Mouse (Mus musculus): Measurements from ENCODE around the gene Cfap52. TPM values are rescaled to one million over a fixed set of nuclear protein-coding genes. Genes with fewer than 3 reads are reported as not detected.

The Cfap52 gene
- 0.02 TPM in 1 of 2 replicates, not detected in the other for polyA plus RNA-seq (2012; rRNA removed)

DNA sequence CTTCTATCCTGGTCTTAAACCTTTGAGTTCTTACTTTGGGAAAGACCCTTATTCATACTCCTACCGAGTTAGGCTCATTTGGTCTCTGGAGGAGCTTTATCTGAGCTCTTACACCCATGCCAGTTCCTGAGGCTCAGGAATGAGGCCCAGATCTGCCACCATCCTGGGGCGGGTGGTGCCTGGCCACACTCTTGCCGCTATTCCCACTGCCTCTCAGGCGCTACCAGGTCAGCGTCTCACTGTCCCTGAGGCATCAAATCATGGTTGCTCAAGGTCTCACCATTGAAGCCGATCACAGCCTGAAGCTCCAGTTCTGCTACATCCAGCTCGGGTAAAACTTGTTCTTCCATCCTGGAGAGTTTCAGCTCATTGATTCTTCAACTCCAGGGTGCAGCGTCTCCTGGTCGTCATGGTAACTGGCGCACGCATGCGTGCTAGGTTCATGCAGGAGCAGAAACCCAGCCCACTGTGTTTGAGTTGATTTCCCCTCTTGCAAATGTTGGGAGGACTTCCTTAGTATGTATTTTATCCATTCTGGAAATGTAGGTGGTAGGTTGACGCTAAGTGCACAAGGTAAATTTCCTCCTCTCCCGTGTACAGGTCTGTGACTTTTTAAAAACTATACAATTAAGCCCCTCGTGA lies at the start of gene Cfap52:
Gene Cfap52, minus strand, starts transcription at position 410 of the 642 bp plus-strand sequence.

DNA sequence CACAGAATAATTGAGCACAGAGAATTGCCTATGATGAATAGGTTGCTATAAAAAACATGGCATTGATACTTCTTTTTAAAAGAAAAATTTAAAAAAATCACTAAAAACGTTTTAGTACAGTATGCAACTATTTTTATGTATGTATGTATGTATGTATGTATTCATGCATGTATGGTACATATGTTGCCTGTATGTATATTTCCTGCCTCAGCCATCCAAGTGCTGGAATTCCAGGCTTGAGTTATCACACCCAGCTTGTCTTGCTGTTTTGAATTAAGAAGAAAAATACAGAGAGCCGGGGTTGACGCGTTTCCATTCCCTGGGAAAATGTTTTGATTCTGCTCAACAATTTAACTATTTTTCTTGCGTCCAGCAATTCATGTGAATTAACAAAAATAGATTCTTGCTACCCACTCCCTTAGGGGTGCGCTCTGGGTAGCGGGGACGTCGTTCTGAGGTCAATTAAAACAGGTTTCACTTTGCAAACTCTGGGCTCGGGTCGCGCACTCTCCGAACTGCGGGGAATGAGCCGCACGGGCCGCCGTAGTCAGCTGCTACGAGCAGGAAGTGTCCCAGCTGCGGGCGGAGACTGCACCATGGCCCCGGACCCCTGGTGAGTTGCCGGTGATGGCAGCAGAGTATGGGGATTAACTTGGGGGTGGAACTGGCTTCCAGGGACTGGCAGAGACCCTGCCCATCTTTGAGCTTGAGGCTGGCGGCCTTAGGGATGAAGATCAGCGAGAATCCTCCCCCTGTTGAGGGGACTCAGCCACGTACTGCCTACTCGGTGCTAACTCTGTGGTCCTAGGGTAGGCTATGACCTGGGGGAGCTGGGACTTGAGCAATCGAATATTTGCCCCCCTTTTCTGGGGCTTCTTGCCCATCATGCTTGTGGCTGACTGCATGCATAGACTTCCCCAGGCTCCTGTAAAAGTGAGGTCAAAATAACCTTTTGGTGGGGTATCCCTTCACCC lies 741 bp upstream of the Cfap52 start, which contains the start of gene Stx8:
Gene Stx8, plus strand, starts transcription at position 289 of the 974 bp plus-strand sequence.

DNA sequence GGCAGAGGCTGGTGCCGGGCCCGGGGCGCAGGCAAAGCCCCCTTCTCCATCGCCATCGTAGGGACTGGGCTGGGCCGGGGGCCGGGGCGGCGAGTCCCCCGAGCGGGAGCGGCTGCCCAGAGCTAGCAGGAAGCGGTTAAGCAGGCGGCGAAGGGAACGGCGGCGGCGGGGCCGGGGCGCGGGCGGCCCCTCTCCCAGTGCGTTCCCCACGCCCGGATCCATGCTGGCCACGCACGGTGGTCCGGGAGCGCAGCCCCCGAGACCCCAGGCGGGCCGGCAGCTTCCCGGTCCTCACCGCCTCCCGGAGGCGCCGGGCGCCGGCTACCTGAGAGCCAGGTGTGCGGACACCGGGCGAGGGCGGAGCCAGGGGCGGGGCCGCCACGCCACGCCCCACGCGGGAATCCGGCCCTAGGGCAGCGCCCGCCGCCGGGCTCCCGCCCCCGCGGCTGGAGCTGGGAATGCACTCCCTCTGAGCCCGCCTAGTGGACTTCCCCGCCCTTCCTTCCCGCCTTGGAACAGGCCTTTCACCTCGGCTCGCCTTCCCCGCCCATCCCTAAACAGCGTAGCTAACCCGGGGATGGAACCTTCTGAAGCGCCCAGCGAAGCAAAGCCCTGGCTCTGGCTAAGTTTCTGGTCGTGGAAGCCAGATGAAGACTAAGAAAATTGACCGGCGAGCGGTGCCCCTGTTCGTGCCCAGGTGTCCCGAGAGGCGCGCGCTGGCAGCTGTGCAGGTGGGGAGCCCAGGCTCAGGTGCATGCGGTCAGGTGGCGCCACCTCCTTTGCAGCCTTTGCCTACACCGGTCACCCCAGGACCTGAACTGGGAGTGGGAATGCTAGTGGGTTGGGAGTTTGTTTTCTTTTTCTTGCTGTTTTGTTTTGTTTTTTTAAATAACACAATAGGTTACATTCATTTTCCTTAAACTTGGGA lies 43.4 kb downstream of the Cfap52 start, which contains the start of gene Usp43:
Gene Usp43, minus strand, starts transcription at position 327 of the 928 bp plus-strand sequence.

Other genes with a start within 250 kb of the Cfap52 start
- gene Glp2r, start 194.5 kb downstream of the Cfap52 start, polyA plus RNA-seq (2012; rRNA removed), result 0.17 and 0.21 TPM in 2 replicates
- gene Gsg1l2, start 191.0 kb downstream of the Cfap52 start, polyA plus RNA-seq (2012; rRNA removed), result not detected in 2 replicates
- gene Dhrs7c, start 167.5 kb downstream of the Cfap52 start, polyA plus RNA-seq (2012; rRNA removed), result 0.33 TPM in 1 of 2 replicates, not detected in the other
- gene Usp43, start 43.5 kb downstream of the Cfap52 start, polyA plus RNA-seq (2012; rRNA removed), result 0.02 and 0.05 TPM in 2 replicates
- 9.1 and 9.9 TPM in 2 replicates for gene Stx8, start 542 bp upstream of the Cfap52 start, polyA plus RNA-seq (2012; rRNA removed)